Mouse (Mus musculus) urinary bladder, postnatal 25 days (tissue): ENCODE data around the gene Tec.

Experiments
- DNase-seq: peaks from one replicate; pipeline ENCODE4 v3.0.0; 2022; ENCODE audit warnings: low spot score

Gene Tec

DNA sequence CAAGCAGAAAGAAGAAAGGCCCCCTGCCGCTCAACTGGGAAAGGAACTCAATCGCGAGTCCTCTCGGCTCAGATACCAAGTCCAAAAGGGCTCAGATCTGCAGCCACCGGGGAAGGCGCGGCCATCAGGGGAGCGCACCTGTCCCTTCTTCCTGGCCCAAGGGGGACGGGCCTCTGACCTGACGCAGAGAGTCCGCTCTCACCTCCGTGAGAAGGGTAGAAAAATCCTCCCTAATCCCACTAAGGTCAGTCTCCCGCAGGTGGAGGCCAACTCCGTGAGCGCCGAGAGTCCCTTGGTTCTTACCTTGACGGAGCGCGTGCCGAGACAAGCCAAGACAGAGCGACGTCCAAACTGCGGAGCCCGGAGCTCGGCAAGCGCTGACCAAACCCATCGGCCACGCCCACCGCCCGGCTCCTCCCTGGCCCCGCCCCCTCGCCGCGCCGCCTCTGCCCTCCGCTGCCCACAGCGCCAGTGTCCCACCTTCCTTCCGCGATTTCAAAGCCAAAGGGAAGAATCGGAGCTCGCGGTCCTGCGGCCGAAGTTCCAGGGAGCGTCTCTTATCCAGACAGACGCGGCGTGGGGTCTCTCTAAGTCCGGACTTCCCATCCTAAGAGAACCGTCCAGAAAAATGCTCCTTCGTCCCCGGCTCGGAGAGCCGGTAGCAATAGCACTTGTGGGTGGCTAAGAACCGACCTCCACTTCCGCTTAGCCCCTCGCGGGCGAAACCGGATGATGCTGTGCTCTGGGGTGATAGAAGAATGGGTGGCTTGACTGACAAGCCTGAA is at the start of gene Tec:
TSS of gene Tec (minus strand) at position 393 of the 785 bp plus-strand sequence.
- DNase-seq: peak; percentile 94

DNA sequence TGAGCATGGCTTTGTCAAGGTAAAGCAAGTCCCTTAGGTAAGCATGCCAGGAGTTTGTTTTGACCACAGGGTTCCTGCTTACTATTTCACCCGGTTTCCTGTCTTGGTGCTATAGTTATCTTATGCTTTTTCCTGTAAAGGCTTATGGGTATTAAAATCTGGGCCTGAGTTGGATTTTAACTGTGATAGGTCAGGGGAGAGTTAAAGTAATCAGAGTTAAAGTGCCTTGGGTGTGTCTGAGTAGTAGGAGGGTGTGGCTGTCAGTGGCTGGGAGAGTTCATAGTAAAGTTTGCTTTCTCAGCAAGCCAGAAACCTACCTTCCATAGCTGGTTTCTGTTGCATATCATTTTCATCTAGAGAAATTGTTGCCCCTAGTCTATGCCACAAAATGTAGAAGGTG is 48.6 kb upstream of the Tec start:
- no peak for DNase-seq

DNA sequence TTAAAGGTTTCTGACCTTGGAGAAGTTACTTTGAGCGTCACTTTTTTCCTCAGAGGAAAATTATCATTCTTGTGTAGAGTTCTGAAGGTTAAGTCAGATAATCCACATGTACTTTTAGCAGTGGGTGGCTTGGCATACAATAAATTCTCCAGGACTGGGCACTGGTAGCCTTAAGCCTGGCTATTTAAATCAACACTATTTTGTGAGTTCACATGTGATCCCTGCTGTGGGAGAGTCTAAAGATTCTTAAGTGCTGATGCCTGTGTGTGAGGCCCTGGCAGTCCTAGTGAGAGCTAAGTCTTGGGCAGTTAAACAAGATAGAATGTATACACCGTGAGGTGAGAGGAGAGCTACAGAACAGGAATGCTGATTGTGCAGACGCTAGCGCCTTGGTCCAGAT is 47.8 kb upstream of the Tec start:
- no peak for DNase-seq

DNA sequence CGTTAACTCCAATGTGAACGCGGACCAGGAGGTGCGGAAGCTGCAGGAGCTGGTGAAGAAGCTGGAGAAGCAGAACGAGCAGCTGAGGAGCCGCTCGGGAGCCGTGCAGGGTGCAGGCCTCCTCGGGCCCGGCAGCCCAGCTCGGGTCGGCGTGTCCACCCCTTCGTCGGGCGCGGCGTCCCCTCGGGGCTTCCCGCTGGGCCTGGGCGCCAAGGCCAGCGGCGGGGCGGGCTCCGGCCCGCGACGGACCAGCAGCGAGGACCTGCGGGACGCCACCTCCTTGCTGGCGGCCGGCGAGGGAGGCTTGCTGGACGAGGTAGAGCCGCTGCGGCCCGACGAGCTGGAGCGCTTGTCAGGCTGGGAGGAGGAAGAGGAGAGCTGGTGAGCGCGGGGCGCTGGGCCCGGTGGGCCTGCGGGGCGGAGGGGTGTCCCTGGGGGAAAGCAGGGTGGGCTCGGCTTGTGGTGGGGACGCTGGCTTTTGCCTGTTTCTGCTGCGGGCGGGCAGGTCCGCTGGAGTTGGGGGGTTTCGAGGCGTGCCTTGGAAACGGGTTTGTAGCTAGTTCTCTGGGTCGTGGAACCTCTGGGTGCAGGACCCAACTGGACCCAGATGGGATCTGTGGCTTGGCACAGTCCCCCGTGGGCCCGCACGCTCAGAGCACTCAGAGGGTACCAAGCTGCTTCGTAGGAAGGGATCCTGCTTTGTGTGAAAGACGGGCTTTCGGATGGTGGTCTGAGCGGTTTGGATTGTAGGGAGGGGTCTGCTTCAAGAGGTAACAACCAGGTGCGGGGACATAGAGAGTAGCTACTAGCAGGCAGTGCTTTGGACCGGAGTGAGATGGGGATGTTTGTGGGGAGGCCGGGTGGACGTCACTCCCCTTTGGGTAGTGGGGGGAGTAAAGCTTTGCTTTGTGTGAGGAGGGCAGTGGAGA is 46.6 kb upstream of the Tec start:
- DNase-seq: peak; percentile 22

DNA sequence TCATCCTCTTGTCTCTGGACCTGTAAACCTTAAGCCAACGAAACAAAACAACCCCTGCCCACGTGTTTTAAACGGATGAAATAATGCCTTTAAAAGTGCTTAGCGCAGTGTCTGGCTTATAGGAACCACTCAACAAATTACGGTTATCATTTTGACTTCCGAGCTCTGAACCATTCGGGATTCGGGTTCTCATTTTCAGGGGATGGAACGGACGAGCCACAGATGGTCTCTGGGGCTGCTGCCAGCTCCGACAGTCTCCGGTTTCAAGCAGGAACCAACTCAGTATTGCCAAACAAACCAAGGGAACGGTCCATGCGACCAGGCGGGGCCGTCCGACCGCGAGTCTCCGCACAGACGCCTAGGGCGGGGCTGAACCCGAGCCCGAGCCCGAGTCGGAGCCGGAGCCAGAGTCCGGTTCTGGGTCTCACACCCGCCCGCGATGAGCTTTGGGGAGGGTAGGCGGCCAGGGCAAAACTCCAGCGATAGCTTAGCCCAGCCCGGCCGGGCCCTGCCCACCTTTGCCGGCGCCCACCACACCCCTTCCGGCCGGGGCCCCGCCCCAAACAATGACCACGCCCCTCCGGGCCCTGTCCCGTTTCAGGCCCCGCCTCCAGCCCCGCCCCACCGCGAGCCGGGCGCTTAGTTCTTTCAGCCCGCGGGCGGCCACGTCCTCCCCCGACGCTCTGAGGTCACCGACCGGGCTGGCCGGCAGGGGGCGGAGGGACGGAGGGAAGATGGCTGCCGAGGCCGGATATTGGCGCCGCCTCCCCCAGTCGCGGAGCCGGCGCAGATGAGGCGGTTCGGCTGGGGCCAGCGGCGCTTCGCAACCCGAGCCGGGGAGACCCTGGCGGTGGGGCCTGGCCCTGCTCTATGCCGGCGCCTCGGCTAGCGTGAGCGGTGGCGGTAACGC is 45.6 kb upstream of the Tec start, which contains the start of gene Slain2:
TSS of gene Slain2 (plus strand) at position 657 of the 910 bp plus-strand sequence.
- peak; percentile 99 for DNase-seq

DNA sequence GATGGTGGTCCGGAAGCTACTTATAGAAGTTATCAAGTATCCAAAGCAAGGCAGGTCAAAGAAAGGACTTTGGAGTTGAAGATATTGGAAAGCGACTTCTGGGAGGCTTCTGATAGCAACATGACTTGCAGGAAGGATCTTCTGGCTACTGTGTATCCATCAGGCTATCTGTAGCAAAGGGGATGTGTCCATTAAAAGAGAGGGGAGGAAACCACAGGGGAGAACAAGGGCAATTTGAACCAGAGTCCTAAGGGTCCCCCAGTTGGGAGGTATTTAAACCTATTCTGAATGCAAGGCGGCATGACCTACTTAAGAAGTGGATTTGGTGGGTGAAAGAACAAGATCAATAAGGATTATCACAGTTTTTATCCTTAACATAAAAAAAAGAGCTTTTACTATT is 43.0 kb upstream of the Tec start:
- DNase-seq: no peak

DNA sequence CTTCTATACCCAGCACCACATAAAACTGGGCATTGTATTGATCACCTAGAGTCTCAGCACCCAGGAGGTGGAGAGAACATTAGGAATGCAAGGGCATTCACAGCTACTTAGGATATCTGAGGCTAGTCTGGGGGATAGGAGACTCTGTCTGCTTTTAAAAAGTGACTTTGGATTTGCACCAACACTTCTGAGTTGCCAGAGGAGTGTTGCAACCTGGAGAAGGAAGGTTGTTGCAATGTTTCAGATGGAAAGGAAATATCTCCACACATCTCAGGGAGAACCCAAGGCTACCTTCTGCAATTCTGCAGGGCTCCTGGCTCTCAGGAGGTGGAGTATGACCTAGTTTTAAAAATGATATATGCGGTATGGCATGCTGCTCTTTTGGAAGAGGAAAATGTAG is 42.1 kb upstream of the Tec start:
- DNase-seq: no peak

DNA sequence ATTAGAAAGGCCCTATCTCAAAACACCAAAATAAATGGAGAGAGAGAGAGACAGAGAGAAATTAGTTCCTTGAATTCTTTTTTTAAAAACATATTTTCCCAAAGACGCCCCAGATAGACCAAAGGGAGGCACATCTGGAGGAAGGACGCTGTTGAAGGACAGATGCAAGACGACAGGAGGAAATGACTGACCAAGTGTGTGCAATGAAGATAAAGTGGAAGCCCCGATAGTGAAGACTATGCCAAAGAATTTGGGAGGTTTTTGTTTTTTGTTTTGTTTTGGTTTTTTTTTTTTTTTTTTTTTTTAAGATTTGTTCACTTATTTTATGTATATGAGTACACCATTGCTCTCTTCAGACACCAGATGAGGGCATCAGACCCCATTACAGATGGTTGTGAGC is 41.1 kb upstream of the Tec start:
- no peak for DNase-seq

DNA sequence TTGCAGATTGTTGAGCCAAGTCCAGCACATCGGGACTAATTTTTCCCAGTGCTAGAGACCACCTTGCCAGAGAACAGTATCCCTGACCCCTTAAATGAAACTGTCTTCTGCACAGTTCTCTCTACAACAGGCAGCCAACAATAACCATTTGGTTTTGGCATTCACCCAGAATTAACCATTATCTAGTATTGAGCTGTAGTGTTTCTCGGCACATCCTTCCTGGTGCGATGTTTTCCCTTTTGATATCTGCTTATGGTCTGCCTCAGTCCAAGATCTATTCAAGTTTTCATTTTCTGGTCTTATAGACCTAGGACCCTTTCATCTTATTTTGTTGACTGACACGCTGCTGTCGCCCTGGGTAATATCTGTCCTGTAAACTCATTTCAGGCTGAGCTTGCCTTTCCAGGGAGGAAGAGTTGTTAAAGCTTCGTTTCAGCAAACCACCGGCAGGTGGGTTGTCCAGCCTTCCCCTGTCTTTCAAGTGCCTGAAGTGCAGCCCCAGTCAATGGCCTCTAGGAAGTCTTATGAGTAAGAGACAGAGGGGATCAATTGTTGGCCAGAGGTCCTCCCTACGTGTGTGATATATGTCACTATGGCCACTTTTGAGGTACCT is 40.1 kb upstream of the Tec start:
- no peak for DNase-seq

DNA sequence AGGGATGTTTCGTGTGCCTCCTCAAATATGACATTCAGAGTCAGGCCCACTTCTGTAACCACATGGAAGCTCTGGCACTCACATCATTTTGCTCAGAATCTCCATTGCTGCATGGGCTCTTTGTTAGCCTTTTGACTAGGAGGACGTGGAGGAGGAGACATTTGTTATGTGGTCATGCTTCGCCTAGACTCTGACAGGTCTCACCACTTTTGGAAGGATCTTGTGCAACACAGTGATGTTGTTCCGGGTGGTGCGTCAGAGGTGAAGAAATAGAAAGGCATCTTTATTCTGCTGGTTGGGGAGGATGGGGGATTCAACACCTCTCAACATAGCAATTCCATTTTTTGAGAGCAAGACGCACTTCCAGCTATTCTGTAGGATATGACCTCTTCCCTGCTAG is 39.1 kb upstream of the Tec start:
- DNase-seq: no peak

DNA sequence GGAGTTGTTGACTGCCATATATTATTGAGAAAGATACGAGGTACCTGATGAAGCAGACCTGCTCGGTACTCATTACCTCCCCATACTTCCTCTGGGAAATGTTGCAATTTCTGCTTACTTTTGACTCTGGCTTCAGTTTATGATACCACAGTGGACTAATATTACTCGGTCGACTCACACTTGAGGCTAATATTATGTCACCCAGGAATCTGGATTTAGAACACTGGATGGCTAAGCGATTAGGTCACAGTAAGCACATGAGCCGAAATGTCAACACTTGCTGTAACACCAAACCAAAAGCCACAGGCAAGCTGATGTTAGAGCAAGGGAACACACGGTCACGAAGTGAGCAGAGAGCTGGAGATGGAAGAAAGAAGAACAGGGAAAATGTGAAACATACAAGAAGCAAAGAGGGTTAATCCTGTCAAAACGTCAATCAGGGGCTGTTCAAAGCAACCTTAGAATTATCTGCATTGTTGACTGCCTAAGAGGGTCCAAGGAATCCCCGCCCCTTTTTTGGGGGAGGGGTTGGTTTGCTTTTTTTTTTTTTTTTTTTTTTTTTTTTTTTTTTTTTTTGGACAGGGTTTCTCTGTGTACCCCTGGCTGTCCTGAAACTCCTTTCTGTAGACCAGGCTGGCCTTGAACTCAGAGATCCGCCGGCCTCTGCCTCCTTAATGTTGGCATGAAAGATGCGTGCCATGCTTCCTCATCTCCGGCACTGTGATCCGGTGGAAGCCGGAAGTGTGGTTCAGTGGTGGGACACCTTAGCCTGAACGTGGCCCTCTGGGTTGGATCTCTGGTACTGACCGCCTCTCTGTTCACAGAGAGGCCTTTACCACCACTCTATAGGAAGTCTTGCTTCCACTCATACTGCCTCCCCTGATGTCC is 36.9 kb upstream of the Tec start:
- no peak for DNase-seq

DNA sequence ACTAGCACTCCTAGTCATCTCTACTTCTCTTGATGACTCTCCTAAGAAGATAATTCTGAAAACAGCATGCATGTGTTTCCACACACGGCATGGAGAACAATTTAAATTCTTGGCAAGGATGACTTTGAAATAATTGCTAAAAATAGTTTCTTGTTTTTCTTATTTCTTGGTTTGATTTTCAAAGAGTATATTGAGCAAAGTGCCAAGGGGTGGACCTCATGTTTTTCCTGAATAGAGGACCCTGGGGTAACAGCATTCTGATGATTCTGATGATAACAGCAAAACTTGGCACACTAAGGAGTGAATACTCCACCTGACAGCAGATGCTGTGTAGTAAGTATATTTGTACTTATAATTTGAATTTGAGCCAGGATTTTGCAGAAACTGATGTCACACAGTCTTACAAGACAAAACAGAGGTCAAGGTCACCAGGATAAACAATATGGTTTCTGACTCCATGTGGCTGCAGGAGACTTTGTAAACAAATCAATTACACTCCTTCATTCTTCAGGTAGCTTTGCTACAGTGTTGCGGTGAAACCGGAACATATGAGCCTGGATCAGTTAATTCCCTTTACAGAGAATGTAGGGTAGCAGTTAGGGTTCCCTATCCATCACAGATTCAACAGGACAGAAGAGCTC is 34.7 kb upstream of the Tec start:
- no peak for DNase-seq

DNA sequence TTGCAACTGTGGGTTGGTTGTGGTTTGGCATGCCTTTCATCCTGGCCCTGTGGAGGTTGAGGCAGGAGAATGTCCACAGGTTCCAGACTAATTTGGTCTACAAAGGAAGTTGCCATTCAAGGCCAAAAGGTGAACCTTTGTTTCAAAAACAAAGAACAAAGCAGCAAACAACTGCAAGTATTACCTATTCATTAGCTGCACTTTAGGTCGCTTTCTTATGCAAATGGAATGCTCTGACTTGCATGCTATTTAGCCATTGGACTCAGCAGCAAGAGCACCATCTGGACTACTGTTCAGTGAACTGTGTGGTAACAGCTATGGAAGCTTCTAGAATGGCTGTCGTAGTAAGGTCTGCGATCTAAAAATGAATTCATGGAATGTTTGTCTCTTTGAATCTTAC is 34.0 kb upstream of the Tec start:
- no peak for DNase-seq

DNA sequence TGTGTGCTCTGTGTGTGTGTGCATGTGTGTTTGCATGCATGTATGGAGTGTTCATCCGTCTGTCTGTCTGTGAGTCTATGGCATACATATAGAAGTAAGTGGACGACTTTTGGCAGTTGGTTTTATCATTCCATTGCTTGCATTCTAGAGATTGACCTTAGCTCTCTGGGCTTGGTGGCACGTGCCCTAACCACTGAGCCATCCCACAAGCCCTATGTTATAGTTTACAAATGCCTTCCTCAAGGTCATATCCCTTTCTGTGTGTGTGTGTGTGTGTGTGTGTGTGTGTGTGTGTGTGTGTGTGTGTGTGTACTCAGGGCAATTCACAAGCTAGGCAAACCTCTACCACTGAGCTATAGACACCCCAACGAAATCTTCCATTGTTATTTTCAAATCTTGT is 33.6 kb upstream of the Tec start:
- DNase-seq: no peak

DNA sequence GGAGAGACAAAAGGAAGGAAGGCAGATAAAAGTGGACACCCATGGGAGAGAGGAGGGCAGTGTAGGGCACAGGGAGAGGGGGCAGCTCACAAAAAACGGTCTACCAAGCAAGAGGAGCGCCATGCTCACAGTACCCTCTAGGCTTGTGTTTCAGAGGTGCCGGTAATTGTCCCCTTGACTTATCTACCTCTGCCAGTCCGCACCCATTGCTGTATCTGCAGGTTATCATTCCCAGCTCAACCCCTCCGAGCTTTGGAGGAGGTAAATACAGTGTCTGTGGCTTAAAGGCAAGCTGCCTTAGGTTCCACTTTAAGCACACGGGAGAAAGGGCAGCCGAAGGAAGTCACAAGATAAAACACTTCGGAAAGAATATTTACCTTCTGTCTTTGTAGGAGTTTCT is 31.0 kb upstream of the Tec start:
- no peak for DNase-seq

DNA sequence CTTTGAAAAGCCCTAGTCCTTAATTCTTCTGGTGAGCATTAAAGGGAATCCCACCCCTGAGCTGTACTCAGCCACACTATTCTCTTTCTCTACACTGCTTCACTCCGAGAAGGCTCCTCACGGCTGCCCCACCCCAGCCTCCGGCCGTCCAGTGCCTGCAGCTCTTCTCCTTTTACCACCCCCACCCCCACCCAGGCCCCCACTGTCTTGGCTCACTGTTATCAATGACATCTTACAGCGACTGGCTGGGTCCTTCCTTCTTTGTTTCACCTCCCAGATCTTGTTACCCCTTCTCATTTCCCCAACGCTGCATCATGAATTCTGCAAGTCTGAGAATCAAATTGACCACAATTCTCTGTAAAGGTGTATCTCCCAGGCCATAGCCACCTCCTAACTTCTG is 29.7 kb upstream of the Tec start:
- no peak for DNase-seq

DNA sequence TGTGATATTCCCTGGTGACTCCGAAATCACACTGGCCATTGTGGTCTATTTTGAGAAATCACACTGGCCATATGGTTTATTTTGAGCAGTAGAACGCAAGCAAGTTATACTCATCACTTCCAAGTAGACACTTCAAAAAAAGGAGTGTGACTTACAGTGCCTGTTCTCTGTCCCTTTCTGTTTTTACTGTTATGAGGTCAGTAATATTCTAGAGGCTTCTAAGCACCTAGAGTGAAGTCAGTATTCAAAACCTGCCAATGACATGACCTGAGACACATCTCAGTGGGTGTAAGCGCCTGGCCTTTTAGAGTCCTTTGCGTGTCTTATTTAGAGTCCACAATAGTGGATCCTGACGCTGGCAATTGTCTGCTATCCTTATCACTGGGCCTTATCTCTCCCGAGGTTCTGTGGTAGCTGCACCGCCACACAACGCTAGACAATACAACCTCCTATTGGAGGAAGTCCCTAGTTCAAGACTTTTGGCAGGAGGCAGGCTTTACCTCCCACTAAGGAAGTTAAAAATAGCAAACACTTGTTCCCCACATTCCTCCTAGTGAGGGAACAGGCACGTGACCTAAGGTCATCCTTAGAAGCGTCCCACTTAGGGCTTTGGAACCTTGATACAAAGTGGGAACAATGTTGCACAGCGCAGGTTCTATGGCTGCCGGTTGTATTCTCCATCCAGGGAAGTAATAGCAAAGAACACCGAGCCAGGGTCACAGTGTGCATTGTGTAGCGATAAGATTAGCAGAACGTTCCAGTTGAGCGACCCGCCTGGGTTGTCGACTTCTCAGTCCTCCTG is 28.4 kb upstream of the Tec start:
- DNase-seq: no peak

DNA sequence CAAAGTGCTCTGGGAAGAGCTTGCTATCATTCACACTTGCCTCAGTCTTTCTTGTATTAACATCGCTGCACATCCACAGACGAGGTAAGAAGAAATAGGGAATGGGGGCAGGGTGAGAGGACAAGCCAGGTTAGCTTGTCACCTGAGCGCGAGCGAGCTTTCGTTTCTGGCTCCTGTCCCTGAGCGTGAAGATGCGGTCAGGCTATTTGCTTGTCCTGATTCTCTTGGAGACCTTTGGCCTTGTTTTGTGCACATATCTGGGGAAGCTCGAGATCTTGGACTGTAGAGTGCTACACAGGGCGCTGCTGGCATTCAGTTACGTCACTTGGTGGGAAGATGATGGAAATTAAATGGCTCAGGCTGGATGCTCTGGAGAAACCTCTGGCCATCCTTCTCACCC is 27.0 kb upstream of the Tec start:
- DNase-seq: no peak

DNA sequence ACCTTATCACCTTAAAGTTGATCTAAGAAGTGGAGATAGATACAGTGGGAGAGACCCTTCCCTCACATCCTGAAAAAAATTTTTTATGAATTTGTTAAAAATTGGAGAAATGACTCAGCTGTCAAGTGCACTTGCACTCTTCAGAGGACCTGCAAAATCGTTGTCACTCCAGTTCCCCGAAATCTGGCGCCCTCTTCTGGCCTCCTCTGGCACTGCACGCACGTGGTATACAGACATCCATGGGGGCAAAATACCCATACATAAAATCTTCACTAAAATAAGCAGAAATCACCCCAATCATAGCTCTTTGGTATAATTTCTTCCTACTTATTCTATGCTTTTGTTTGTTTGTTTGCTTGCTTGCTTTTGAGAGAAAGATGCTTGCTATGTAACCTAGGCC is 25.7 kb upstream of the Tec start:
- DNase-seq: no peak
